Mouse (Mus musculus): ENCODE data around the gene Crabp2.
"Not testable (repeated sequence)": the region's sequence is repeated elsewhere in the genome, so short reads cannot be mapped to it uniquely, and the experiment has no call there.

The Crabp2 gene

GRCm38 (mm10) chr3:87948378-87949265 lies at the start of gene Crabp2:
Gene Crabp2, plus strand, starts transcription at chr3:87948666.
- DNase-seq (ENCODE audit: low spot score), result no peak

- no peak for DNase-seq (ENCODE audit: low spot score)
Measured at GRCm38 (mm10) chr3:87899266-87899665, 49.2 kb upstream of the Crabp2 start.

- no peak for DNase-seq (ENCODE audit: low spot score)
Measured at GRCm38 (mm10) chr3:87899776-87900175, 48.7 kb upstream of the Crabp2 start.

GRCm38 (mm10) chr3:87901036-87901624 lies 47.3 kb upstream of the Crabp2 start:
- no peak for DNase-seq (ENCODE audit: low spot score)

GRCm38 (mm10) chr3:87901959-87902358 lies 46.5 kb upstream of the Crabp2 start:
- not testable (repeated sequence) for DNase-seq (ENCODE audit: low spot score)

- DNase-seq (ENCODE audit: low spot score), result no peak
Measured at GRCm38 (mm10) chr3:87903821-87904220, 44.6 kb upstream of the Crabp2 start.

GRCm38 (mm10) chr3:87905880-87906485 lies 42.5 kb upstream of the Crabp2 start, which contains the start of gene Hdgf:
Gene Hdgf, plus strand, starts transcription at chr3:87906321.
- DNase-seq (ENCODE audit: low spot score), result peak; percentile 84

GRCm38 (mm10) chr3:87906601-87906980 lies 41.9 kb upstream of the Crabp2 start:
- no peak for DNase-seq (ENCODE audit: low spot score)

GRCm38 (mm10) chr3:87906981-87907857 lies 41.2 kb upstream of the Crabp2 start:
- no peak for DNase-seq (ENCODE audit: low spot score)

- DNase-seq (ENCODE audit: low spot score), result no peak
Measured at GRCm38 (mm10) chr3:87907906-87908305, 40.6 kb upstream of the Crabp2 start.

GRCm38 (mm10) chr3:87909381-87909780 lies 39.1 kb upstream of the Crabp2 start:
- DNase-seq (ENCODE audit: low spot score), result no peak

- DNase-seq (ENCODE audit: low spot score), result no peak
Measured at GRCm38 (mm10) chr3:87909874-87910273, 38.6 kb upstream of the Crabp2 start.

- no peak for DNase-seq (ENCODE audit: low spot score)
Measured at GRCm38 (mm10) chr3:87910573-87911141, 37.8 kb upstream of the Crabp2 start.

- no peak for DNase-seq (ENCODE audit: low spot score)
Measured at GRCm38 (mm10) chr3:87913491-87913890, 35.0 kb upstream of the Crabp2 start.

- DNase-seq (ENCODE audit: low spot score), result no peak
Measured at GRCm38 (mm10) chr3:87913891-87914290, 34.6 kb upstream of the Crabp2 start.

GRCm38 (mm10) chr3:87916990-87917389 lies 31.5 kb upstream of the Crabp2 start:
- DNase-seq (ENCODE audit: low spot score), result no peak

- no peak for DNase-seq (ENCODE audit: low spot score)
Measured at GRCm38 (mm10) chr3:87918551-87918950, 29.9 kb upstream of the Crabp2 start.

GRCm38 (mm10) chr3:87919336-87920108 lies 28.9 kb upstream of the Crabp2 start, which contains the start of gene Mrpl24:
Gene Mrpl24, plus strand, starts transcription at chr3:87919506.
- DNase-seq (ENCODE audit: low spot score), result peak; percentile 90

GRCm38 (mm10) chr3:87920270-87920943 lies 28.1 kb upstream of the Crabp2 start:
- DNase-seq (ENCODE audit: low spot score), result no peak

GRCm38 (mm10) chr3:87924996-87925395 lies 23.5 kb upstream of the Crabp2 start:
- DNase-seq (ENCODE audit: low spot score), result no peak

All from layer of hippocampus, adult 9-10 months (tissue).